Mouse (Mus musculus): ENCODE measurements at regions not wholly inside any gene's neighbourhood (a gene's known extent, or its start where the extent isn't known, plus 50 kb on each side); places are given as distances from the start of the nearest gene placed in this dataset.

DNA sequence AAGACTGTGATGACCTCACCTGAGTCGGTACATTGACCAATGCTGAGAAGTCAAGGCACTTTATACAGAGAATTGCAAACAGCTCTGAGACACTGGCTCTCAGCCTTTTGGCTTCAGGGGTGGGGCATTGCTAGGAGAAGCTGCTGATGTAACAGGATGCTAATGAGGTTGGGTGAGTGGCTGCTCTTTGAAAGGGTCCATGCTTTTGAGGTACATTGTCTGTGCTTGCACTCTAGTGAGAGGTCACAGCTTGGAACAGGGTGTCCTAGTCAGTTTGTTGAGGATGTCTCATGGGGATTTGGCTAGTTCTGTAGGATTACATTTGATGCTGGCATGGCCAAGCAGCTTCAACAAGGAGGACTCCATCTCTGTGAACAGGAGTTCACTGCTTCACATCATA, 109.1 kb upstream of the Auts2 start:
- DNase-seq = no peak
- H3K4me3 ChIP-seq (ENCODE audit: insufficient read depth, low read depth, low read length) = no peak overlapping the region
- no peaks in the 10 kb centered on the region for H3K27me3 ChIP-seq (replicated peaks; ENCODE audit: control insufficient read depth, insufficient read depth, low read length)
- no peaks in the 10 kb centered on the region for H3K36me3 ChIP-seq (ENCODE audit: control insufficient read depth, insufficient read depth, low read length)
- 28% methylated on average over 1 of the region's 1 CpGs for WGBS
- 0 out of 2 replicates have a peak, but pooled peaks cover 4% of the 10 kb centered on the region for H3K4me1 ChIP-seq (ENCODE audit: control insufficient read depth, insufficient read depth, low read length)
- no peak for TF ChIP-seq POLR2A (IDR thresholded peaks at IDR 0.05; ENCODE audit: low read depth, low read length)
- no peak overlapping the region for H3K27ac ChIP-seq (ENCODE audit: insufficient read depth, low read depth, low read length)

DNA sequence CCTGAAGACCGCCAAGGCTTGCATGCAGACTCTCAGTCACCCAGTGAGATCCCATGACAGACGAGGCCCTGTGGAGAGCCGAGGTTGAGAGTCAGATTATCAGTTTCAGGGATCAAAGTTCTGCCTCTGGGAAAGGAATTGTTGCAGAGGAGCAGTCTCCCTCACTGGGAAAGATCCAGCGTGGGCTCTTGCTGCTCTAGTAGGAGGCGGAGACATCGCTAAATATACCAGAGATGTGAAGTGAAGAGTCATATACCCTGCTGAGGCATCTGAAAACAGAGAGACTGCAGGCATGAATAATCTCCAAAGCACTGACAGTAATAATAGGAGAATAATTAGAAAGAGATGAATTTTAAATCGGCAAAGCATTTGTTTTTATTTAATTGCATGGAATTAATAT, 106.6 kb upstream of the Auts2 start:
- Histone ChIP-seq H3K27ac (ENCODE audit: insufficient read depth, low read depth, low read length) (no peak overlapping the region), H3K4me1 (ENCODE audit: control insufficient read depth, insufficient read depth, low read length) (0 out of 2 replicates have a peak, but pooled peaks cover 4% of the 10 kb centered on the region), H3K27me3 (replicated peaks; ENCODE audit: control insufficient read depth, insufficient read depth, low read length) (no peaks in the 10 kb centered on the region), H3K4me3 (ENCODE audit: insufficient read depth, low read depth, low read length) (no peak overlapping the region), H3K36me3 (ENCODE audit: control insufficient read depth, insufficient read depth, low read length) (no peaks in the 10 kb centered on the region)
- no peak for TF ChIP-seq POLR2A (IDR thresholded peaks at IDR 0.05; ENCODE audit: low read depth, low read length)
- no peak for TF ChIP-seq CTCF (conservative IDR thresholded peaks at IDR 0.05; ENCODE audit: insufficient read depth, insufficient read length, low read depth, low read length)
- DNase-seq = no peak
- WGBS = 65% methylated on average over 7 of the region's 7 CpGs

DNA sequence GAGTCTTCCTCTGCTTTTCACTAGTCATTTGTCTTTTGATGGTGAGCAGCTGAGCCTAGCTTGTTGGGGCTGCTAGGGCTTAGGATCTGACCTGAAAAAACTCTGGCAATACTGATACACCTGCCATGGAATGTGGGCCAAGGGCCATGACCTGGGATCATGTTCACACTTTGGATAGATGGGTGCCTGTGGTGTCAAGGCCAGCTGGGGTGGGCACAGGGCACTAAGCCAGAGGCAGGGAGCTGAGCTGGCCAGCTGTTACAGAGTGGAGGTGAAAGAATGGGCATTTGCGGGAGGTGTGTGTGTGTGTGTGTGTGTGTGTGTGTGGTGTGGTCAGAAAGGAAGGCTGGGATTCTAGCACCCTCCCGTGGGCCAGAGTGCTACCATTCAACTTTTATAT, 105.6 kb upstream of the Auts2 start:
- H3K36me3 ChIP-seq (ENCODE audit: control insufficient read depth, insufficient read depth, low read length) = no peaks in the 10 kb centered on the region
- 0 out of 2 replicates have a peak, but pooled peaks cover 2% of the 10 kb centered on the region for H3K4me1 ChIP-seq (ENCODE audit: control insufficient read depth, insufficient read depth, low read length)
- H3K4me3 ChIP-seq (ENCODE audit: insufficient read depth, low read depth, low read length) = no peak overlapping the region
- DNase-seq = no peak
- 63% methylated on average over 2 of the region's 2 CpGs for WGBS
- TF ChIP-seq CTCF (conservative IDR thresholded peaks at IDR 0.05; ENCODE audit: insufficient read depth, insufficient read length, low read depth, low read length) (no peak), POLR2A (IDR thresholded peaks at IDR 0.05; ENCODE audit: low read depth, low read length) (no peak)
- no peaks in the 10 kb centered on the region for H3K27me3 ChIP-seq (replicated peaks; ENCODE audit: control insufficient read depth, insufficient read depth, low read length)
- no peak overlapping the region for H3K27ac ChIP-seq (ENCODE audit: insufficient read depth, low read depth, low read length)

DNA sequence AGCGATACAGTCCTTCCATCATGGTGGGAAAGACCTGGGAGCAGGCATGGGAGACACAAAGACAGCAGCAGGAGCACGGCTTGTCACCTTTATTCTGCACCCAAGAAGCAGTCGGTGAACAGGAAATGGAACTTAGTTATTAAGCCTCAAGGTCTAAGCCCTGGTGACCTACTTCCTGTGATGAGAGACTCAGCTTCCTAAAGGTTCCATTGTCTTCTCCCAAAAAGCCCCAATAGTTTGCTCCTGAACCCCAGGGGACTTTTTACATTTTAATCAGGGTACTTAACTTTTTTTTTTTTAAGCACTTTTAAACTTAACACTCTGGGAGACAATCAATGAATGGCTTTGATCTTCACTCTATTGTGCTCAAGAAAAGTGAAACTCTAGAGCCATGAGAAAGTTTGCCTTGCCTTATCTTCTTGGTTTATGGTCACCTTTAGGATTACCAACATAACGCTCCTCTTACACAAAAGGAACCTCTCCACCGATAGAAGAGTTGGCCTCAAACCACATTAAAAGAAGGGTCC, 101.6 kb upstream of the Auts2 start:
- TF ChIP-seq POLR2A (IDR thresholded peaks at IDR 0.05; ENCODE audit: low read depth, low read length) = no peak
- TF ChIP-seq CTCF (conservative IDR thresholded peaks at IDR 0.05; ENCODE audit: insufficient read depth, insufficient read length, low read depth, low read length) = no peak
- 78% methylated on average over 5 of the region's 5 CpGs for WGBS
- Histone ChIP-seq H3K27ac (ENCODE audit: insufficient read depth, low read depth, low read length) (no peak overlapping the region), H3K36me3 (ENCODE audit: control insufficient read depth, insufficient read depth, low read length) (no peaks in the 10 kb centered on the region), H3K27me3 (replicated peaks; ENCODE audit: control insufficient read depth, insufficient read depth, low read length) (no peaks in the 10 kb centered on the region), H3K4me3 (ENCODE audit: insufficient read depth, low read depth, low read length) (no peak overlapping the region), H3K4me1 (ENCODE audit: control insufficient read depth, insufficient read depth, low read length) (no peaks in the 10 kb centered on the region)
- DNase-seq = no peak

DNA sequence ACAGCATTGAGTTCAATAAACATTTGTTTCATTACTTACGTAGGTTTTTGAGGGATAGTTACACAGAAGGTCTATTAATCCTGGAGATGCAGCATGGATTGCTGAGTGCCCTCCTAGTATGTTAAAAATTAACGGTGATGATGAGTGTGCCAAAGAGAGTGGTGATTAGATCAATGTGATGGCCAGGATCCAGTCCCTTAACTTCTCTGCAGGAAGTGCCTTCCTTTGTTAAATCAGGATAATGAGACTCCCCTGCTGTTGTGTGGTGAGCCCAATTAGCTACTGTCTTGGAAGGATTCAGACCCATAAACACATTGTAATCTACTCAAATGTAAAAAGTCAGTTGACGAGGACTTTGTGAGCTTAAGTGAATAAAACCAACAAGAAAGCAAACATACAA, 100.1 kb upstream of the Auts2 start:
- Histone ChIP-seq H3K27ac (ENCODE audit: insufficient read depth, low read depth, low read length) (no peak overlapping the region), H3K27me3 (replicated peaks; ENCODE audit: control insufficient read depth, insufficient read depth, low read length) (no peaks in the 10 kb centered on the region), H3K36me3 (ENCODE audit: control insufficient read depth, insufficient read depth, low read length) (no peaks in the 10 kb centered on the region), H3K4me1 (ENCODE audit: control insufficient read depth, insufficient read depth, low read length) (no peaks in the 10 kb centered on the region), H3K4me3 (ENCODE audit: insufficient read depth, low read depth, low read length) (no peak overlapping the region)
- WGBS = 72% methylated on average over 3 of the region's 3 CpGs
- no peak for TF ChIP-seq POLR2A (IDR thresholded peaks at IDR 0.05; ENCODE audit: low read depth, low read length)
- TF ChIP-seq CTCF (conservative IDR thresholded peaks at IDR 0.05; ENCODE audit: insufficient read depth, insufficient read length, low read depth, low read length) = no peak
- no peak for DNase-seq

DNA sequence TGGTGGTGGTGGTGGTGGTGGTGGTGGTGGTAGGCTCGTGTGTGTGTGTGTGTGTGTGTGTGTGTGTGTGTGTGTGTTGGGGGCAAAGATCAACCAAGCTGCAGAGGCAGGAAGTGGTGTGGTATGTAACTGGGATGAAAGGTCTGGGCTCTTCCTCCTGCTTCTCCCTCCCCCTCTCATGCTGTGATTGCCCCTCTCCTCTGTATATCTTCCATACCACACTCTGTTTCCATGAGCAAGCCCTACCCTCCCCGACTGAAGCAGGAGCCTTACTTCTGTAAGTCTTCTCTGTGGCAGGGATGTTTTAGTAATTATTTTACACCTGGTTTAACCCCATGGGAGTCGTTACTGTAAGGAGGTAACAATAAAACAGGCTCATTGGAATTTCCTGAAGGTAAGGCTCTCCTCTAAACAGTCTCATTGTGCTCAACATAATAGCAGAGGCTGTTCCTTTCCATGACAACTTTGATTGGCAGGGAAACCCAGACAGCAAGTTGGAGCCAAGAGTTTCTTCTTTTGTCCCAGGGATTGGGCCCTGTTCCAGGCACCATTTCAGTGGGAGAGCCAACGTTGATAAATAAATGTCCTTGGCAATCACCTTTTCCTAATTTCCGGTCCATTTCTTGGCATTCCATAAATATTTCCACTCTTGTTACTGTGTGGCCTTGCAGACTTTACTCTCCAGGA, 90.2 kb upstream of the Auts2 start:
- Histone ChIP-seq H3K27ac (ENCODE audit: insufficient read depth, low read depth, low read length) (no peak overlapping the region), H3K27me3 (replicated peaks; ENCODE audit: control insufficient read depth, insufficient read depth, low read length) (no peaks in the 10 kb centered on the region), H3K4me3 (ENCODE audit: insufficient read depth, low read depth, low read length) (no peak overlapping the region), H3K4me1 (ENCODE audit: control insufficient read depth, insufficient read depth, low read length) (no peaks in the 10 kb centered on the region), H3K36me3 (ENCODE audit: control insufficient read depth, insufficient read depth, low read length) (no peaks in the 10 kb centered on the region)
- 28% methylated on average over 5 of the region's 5 CpGs for WGBS
- DNase-seq = peak; percentile 12
- no peak for TF ChIP-seq POLR2A (IDR thresholded peaks at IDR 0.05; ENCODE audit: low read depth, low read length)
- no peak for TF ChIP-seq CTCF (conservative IDR thresholded peaks at IDR 0.05; ENCODE audit: insufficient read depth, insufficient read length, low read depth, low read length)

DNA sequence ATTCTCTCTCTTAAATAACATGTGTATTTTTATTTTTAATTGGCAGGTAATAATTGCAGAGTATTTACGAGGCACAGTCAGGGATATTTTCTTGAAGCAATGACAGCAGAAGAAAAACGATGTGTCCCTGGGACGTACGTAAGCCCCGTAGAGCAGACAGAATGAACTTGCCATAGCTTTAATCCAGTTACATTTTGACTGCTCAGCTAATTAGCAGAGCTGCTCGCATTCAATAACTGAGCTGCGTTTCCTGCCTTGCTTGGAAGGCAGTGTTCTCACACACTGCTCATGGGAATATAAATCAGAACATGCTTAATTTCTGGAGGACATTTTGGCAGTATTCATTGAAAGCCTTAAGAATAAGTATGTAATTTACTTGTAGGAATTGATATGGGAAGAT, 78.6 kb upstream of the Auts2 start:
- H3K27ac ChIP-seq (ENCODE audit: insufficient read depth, low read depth, low read length) = no peak overlapping the region
- DNase-seq = no peak
- H3K4me1 ChIP-seq (ENCODE audit: control insufficient read depth, insufficient read depth, low read length) = no peaks in the 10 kb centered on the region
- H3K4me3 ChIP-seq (ENCODE audit: insufficient read depth, low read depth, low read length) = no peak overlapping the region
- 52% methylated on average over 7 of the region's 7 CpGs for WGBS
- H3K36me3 ChIP-seq (ENCODE audit: control insufficient read depth, insufficient read depth, low read length) = no peaks in the 10 kb centered on the region
- no peak for TF ChIP-seq CTCF (conservative IDR thresholded peaks at IDR 0.05; ENCODE audit: insufficient read depth, insufficient read length, low read depth, low read length)
- no peak for TF ChIP-seq POLR2A (IDR thresholded peaks at IDR 0.05; ENCODE audit: low read depth, low read length)
- no peaks in the 10 kb centered on the region for H3K27me3 ChIP-seq (replicated peaks; ENCODE audit: control insufficient read depth, insufficient read depth, low read length)
